Mouse (Mus musculus) CD4-positive, CD25-positive, alpha-beta regulatory T cell, adult 4 months (primary cell): Measurements from ENCODE around the gene Satb2. TPM values are rescaled to one million over a fixed set of nuclear protein-coding genes. Genes with fewer than 3 reads are reported as not detected.
A peak's percentile ranks its signal among the peaks of the same experiment; 100 is the strongest.

Experiments used
- ATAC-seq: one replicate; pipeline ENCODE4 v1.8.0; 2017
- polyA plus RNA-seq, 2 experiments: library from polyadenylated mRNA; unstranded; fragments of 100-300 nt; shearing (Covaris generic); gene quantifications; one replicate each; pipeline ENCODE4 v1.2.1; 2017

The Satb2 gene
- polyA plus RNA-seq, 2 experiments from 2014 or later: not detected

DNA sequence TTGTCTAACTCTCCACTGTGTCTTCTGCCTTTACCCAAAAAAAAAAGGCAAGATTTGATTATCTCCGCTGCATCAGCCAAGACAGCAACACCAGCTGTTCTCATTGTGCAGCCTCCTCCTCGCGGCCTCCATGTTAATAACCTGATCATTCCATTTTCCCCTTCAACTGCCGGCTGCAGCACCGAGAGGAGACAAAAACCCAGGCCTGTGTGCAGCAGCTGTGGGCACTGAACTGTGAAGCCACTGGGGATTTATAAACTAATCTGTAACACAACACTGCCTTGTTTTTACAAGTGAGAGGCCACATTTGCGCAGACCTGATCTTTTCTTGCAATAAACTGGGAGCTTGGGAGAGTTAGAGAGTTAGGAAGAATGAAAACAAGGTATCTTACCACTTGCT lies 145.1 kb downstream of the Satb2 start:
- ATAC-seq: no peak

DNA sequence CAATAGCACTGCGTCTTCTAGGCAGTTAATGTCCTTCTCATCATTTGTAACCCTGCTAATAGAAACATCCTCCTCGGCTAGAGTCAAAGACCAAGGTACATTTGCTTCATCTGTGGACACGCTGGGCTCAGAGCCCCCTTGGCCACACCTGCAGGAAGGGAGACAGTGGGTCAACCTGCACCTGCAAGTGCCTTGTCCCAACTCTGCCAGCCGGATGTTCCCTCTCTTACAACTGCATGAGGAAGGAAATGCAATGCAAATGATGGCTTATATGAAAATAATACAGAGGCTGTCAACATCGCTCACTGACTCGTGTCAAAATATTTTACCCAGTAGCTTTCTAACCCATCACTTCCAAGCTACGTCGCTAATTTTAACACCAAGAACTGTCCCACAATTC lies 145.7 kb downstream of the Satb2 start:
- no peak for ATAC-seq

DNA sequence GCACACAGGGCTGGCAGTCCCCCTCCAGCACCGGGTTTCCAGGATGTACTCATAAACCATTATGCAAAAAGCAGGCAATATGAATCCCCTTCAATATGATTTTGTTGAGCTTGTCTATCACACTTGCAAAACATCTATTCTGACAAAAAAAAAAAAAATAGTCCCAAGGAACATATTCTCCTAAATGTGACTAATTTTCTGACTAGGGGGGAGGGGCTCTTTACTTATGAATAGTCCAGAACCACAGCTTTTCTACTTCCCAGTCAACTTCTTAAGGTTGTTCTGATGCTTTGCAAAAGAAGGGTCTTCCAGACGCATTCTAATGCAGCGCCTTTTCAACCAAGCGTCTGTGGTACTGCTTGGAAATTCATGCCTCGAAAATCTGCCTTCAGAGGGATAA lies 155.7 kb downstream of the Satb2 start:
- no peak for ATAC-seq

DNA sequence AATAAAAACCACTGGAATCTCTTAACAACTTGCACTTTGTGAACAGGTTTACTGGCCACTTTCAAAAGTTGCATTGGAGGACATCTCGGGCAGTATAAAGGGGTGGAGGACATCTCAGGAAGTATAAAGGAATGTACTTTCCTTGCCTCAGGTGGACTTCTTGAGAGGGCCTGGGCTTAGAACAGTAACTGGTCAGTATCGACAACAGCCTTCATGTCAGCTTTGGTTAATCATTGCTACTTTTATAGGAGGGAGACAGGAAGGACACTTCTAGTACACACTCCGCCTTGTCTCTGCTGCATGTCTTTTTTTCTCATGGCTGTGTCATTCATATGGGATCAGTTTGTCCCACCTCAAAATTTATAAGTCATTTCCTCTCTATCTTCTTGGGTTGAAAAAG lies 156.4 kb downstream of the Satb2 start:
- ATAC-seq: no peak

DNA sequence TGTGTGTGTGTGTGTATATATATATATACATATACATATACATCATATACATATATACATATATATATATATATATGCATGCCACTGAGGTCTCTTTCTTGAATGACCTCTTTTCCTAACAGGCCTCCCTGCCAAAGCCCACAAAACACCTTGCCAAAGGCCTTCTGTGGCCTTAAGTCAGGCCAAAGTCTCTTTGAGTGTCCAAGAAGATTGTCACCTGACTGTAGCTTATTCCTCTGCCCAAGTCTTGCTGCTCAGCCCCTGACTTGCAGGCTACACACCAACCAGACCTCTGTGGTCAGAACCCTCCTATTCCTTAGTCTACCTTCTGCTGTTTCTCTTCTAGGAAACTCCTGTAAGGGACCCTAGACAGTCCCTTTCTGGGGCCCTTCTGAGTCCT lies 164.9 kb downstream of the Satb2 start:
- no peak for ATAC-seq

DNA sequence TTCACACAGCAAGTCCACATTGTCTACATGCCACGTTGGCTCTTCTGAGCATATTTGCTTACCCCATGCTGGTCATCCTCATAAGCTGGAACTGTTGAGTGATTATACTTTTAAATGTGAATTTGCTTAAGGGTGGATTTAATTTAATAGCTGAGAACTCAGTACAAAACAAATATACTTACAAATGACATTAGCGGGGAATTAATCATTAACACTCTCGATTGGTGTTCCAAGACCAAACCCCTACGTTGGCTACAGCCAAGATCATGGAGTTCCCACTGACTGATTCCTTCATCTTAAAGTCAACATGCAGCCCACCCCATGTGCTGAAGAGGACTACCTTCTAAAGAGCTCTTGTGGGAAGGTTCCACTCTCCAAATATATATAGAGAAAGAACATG lies 165.5 kb downstream of the Satb2 start:
- ATAC-seq: no peak

DNA sequence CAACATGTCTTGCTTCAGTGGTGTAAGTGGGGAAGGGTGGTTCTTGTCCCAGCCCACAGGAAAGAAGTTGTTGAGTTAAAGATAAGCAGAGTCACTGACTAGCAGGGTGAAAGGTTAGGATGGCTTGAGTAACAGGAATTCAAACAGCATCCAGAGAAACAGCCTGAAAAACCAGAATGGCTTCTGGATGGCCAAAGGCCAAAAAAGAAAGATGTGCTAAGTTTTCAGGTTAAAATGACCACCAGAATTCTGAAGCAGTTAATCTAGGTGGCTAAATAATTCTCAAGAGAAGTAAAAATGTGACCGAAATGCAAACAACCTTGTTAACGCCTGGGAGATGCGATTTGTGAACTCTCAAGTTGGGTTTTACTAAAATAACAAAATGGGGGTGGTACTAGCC lies 167.0 kb downstream of the Satb2 start:
- no peak for ATAC-seq

DNA sequence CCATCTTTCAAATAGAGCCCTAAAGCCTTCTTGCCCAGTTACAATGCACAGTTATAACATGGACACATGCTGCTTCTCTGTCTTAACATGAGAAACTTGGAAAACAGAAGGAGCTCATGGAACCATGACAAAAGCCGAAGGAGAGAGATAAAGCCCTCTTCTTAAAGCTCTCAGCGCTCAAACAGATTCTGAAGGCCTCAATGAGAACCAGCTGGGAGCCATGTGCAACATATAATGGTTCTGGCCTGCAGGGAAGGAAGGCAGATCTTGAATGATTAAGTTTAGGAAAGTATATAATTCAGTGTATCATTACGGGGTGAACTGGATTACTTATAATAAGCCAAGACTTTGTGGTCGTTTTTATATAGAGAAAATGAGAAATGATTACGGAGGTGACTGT lies 172.4 kb downstream of the Satb2 start:
- no peak for ATAC-seq

DNA sequence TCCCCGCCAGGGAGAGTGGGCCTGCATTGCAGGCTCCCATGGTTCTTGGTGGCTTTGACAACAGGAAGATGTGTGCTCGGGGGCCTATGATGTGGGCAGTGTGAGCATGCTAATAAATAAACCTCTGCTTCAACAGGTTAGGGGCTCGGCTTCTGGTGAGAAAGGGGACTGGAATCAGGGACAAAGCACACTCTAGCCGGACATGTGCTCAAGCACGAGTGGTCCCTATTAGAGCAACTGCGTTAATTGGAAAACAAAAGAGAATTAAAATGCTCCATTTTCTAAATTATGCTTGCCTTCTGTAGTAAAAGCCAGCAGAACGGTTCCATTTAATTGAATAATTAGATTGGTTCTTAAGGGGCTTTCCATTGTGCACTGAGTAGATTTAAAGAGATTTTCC lies 177.8 kb downstream of the Satb2 start:
- ATAC-seq: no peak

DNA sequence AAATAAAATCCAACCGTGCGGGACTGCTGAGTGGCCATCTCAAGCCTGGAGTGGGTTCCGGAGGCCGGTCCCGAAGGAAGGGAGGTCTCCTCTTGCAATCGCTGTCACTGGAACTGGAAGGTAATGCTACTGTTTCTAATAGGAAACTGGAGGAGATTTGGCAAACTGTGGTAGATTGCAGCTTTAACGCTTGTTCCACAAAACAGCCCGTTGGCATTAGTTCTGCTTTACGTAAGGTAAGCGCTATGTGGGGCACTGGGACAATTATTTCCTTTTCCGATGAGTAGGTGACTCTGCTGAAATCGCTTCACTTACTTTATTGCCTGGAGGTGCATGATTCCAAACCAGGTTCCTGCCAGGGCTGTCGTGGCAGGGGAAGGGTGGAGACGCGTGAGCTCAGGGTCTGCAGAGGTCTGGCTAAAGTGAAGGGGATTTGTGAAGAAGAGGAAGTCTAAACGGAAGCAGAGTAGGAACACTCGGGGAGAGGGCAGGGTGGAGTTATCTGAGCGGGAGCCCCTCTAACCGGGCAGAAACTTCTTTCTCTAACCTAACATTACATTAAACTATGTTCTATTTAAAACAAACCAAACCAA lies 183.3 kb downstream of the Satb2 start:
- no peak for ATAC-seq

DNA sequence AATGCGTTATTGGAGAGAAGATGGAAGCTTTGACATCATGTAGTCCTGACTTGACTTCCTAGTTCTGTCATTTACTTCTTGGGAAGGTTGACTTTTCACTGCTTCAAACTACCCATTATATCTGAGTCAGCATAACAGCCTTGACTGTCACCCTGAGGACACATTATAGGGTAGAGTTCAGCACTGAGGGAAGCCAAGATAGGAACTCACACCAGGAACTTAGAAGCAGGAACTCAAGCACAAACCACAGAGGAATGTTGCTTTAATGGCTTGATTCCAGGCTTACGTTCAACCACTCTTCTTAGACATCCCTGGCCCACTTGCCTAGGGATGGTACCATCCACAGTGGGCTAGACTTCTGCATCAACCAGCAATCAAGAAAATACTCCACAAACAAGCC lies 188.8 kb downstream of the Satb2 start:
- no peak for ATAC-seq

DNA sequence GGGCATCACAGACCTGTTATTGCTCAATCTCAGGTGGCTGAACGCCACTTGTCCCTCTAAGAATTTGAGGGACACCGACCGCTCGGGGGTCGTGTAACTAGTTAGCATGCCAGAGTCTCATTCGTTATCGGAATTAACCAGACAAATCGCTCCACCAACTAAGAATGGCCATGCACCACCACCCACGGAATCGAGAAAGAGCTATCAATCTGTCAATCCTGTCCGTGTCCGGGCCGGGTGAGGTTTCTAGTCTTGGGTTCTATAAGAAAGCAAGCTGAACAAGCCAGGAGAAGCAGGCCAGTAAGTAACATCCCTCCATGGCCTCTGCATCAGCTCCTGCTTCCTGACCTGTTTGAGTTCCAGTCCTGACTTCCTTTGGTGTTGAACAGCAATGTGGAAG lies 196.3 kb downstream of the Satb2 start:
- peak; percentile 90 for ATAC-seq

DNA sequence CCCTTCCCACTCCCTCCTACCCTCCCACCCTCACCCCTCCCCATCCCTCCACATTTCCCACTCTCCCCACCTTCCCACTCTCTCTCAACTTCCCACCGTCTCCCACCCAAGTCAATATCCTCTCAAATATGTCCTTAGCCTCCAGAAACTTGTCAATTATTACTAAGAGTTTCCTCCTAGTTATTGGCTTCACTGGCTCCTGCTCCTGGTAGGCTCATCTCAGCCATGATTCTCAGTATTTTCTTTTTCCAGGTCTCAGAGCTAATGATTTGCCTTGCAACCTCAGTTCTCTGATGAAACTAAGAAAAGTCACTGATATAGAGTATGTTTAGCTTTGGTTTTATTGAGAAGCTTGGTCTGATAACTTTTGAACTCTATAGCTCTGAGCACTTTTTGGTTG lies 214.2 kb downstream of the Satb2 start:
- ATAC-seq: no peak

DNA sequence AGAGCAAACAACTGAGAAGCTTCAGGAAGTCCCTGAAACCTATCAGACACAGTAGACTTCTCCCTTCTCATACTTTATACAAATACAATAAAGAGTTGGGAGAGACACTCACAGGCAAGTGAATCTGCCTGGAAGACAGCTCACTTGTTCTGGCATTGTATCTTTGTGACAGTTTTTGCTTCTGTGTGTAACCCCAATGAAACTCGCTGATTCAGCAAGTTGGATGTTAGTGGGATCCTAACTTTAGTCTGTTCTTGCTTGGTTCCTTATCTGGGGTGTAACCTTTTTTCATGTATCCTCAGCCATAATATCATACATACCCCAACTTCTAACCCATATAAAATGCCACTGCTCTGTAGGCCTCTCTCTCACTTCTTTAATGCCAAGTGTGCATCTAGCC lies 216.9 kb downstream of the Satb2 start:
- no peak for ATAC-seq

DNA sequence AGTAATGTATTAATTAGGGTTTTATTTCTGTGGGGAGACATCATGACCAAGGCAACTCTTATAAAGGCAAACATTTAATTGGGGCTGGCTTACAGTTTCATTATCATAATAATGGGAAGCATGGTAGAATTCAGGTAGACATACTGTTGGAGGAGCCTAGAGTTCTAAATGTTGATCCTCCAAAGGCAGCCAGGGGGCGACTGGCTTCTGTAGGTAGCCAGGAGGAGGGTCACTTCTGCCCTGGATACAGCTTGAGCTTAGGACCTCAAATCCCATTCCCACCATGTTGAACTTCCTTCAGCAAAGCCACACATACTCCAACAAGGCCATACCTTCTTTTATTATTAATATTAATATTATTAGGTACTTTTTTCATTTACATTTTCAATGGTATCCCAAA lies 225.2 kb downstream of the Satb2 start:
- ATAC-seq: no peak

DNA sequence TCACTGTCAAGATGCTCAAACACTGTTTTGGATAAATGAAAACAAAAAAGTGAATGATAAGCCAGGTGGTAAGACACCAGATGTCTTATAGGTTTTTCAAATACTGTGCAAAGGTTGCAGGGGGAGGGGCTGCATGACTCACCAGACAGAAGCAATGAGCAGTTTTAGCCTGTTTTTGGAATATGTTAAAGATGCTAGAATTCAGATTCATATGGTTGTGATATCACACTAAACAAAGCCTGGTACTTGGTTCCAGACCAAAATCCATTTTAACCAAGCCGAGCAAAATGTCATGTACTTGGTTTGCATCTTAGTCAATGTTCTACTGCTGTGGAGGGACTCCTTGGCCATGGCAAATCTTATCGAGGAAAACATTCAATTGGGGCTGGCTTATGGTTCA lies 227.8 kb downstream of the Satb2 start:
- no peak for ATAC-seq

DNA sequence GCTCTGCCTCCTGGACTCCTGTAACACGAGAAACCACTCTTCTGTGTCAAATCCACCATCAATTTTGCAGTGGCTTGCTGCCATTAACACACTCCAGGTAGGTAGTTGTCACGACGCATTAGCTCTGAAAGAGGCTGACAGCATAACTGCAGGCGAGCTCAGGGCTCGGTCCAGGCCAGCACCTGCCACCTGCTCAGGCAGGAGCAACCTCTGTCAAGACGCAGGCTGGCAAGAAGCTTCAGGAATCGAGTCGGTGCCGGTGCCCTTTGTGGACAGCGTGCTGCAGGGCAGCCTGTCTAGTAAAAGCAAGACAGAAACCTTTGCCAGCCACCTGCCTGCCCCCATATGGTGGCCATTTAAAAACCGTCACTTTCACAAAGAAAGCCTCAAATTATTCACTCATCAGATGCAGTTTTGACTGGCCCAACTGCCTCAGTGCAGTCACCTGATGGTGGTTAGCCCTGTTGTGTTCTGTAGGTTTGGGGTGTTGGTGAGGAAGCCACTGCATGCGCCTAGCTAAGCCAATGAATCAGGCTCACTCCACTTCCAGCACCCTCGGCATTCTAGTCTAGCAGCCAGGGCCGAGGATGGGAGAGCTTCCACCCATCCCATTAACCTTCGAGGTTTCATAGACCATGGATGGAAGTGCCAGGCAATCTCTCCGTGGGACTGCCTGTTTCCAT lies 228.7 kb downstream of the Satb2 start:
- no peak for ATAC-seq

DNA sequence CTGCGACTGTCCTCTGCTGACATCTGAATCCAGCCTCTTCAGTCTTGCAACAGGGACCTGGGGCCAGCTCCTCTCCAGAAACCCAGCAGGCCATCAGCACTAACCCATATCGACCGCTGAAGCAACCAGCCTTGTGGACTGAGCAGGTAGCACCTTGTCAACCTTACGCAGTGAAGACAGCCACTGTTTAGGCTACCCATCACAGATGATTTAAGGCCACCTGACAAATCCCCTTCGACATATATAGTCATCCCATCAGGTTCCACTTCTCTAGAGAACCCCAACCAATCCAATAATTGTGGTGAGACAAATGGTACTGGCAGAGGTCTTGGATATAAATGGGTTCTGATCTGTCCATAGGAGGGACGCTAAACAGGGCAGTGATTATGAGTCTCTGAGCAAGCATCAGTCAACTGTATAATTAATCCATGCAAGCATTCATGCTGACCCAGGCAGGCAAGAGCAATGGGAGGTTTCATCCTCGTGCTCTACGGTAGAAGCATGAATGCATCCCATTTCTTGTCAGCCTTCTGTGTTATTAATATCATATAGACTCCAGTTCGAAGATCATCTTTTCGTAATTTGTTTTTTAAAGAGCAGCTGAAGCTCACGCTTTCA lies 229.5 kb downstream of the Satb2 start:
- ATAC-seq: no peak
